Mouse (Mus musculus) left cerebral cortex, adult 2 months (tissue): ENCODE measurements around the gene Zic4. TPM values are rescaled to one million over a fixed set of nuclear protein-coding genes. Genes with fewer than 3 reads are reported as not detected.
A peak's percentile ranks its signal among the peaks of the same experiment; 100 is the strongest.

Experiments used
- DNase-seq, 2 experiments: peaks; one replicate each; pipeline ENCODE4 v3.0.0; 2021 to 2022; ENCODE audit warnings: low spot score in 2 of 2, mixed read lengths in 1 of 2; ENCODE audit errors: extremely low spot score in 1 of 2
- H3K27ac ChIP-seq: fragments of 200-600 bp; 2 replicates; pipeline ENCODE4 v1.8.1; 2022
- H3K4me3 ChIP-seq: fragments of 200-600 bp; 2 replicates; pipeline ENCODE4 v1.8.1; 2022
- CTCF ChIP-seq: fragments of 200-600 bp; IDR thresholded peaks from 2 replicates; pipeline ENCODE4 v1.8.1; 2022; ENCODE audit warnings: antibody characterized with exemption, mild to moderate bottlenecking, moderate library complexity
- intact Hi-C: fragments of 180-260 bp; cut with DNase I; formaldehyde crosslinking; loops from one replicate; pipeline ENCODE4 v1.15.1; 2025
- total RNA-seq, 2 experiments: library from RNA; stranded (reverse); gene quantifications; 2 replicates each; pipeline ENCODE4 v1.2.3; 2021

Zic4 gene
- total RNA-seq, 2 experiments from 2014 or later: 4.0 to 4.6 TPM

- Histone ChIP-seq H3K27ac (no peak overlapping the region), H3K4me3 (no peak overlapping the region)
- intact Hi-C loops: no loop called here
- no peak for TF ChIP-seq CTCF
- no peak for DNase-seq
Measured at GRCm38 (mm10) chr9:91371608-91372007, 9.4 kb downstream of the Zic4 start.

GRCm38 (mm10) chr9:91373811-91374575 lies 11.8 kb downstream of the Zic4 start:
- no peak for TF ChIP-seq CTCF
- intact Hi-C loops: no loop called here
- no peak for DNase-seq
- H3K4me3 ChIP-seq: no peak overlapping the region
- H3K27ac ChIP-seq: no peak overlapping the region

GRCm38 (mm10) chr9:91374665-91375064 lies 12.5 kb downstream of the Zic4 start:
- no peak for TF ChIP-seq CTCF
- DNase-seq: no peak
- Histone ChIP-seq H3K27ac (no peak overlapping the region), H3K4me3 (no peak overlapping the region)
- intact Hi-C loops: no loop called here

- intact Hi-C loops: no loop called here
- TF ChIP-seq CTCF: no peak
- no peak for DNase-seq
- no peak overlapping the region for H3K27ac ChIP-seq
- H3K4me3 ChIP-seq: no peak overlapping the region
Measured at GRCm38 (mm10) chr9:91377036-91377872, 15.0 kb downstream of the Zic4 start.

- Histone ChIP-seq H3K27ac (no peak overlapping the region), H3K4me3 (no peak overlapping the region)
- DNase-seq: no peak
- TF ChIP-seq CTCF: no peak
- intact Hi-C loops: no loop called here
Measured at GRCm38 (mm10) chr9:91377873-91378150, 15.6 kb downstream of the Zic4 start.

DNA sequence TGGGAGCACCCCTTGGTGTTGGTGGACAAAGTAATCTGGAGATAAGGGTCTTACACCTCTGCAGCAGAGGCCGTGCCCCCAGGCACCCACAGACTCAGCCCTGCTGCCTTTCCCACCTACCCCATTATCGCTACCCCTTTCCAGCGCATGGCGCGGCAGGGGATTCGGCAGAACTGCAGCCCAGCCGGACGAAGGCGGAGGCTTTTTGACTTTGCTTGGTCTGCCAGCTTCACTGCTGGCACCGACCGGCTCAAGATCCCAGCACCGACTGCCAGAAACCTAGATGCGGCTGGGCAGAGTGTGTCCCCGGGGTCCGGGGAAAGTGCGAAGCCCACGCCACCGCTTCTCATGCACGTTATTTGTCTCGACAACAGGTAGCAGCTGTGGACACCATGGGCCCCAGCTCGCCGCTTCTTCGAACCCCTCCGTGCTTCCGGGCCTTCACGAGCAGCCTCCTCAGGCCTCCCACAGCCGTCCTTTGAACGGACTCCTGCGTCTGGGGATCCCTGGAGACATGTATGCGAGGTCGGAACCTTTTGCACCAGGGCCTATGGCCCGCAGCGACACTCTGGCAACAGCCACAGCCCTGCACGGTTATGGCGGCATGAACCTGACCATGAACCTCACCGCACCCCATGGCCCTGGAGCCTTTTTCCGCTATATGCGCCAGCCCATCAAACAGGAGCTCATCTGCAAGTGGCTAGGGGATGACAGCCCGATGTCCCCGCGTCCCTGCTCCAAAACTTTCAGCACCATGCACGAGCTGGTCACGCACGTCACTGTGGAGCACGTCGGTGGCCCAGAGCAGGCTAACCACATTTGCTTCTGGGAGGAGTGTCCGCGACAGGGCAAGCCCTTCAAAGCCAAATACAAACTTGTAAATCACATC lies 16.4 kb downstream of the Zic4 start:
- H3K27ac ChIP-seq: peak overlapping the region; percentile 55; the same call in 1 of the 2 replicates
- no peak overlapping the region for H3K4me3 ChIP-seq
- no peak for DNase-seq
- no peak for TF ChIP-seq CTCF
- intact Hi-C loops: no loop called here

- no peak for TF ChIP-seq CTCF
- Histone ChIP-seq H3K4me3 (no peak overlapping the region), H3K27ac (no peak overlapping the region; the same call in 1 of the 2 replicates)
- no peak for DNase-seq
- intact Hi-C loops: no loop called here
Measured at GRCm38 (mm10) chr9:91379300-91379635, 17.1 kb downstream of the Zic4 start.

DNA sequence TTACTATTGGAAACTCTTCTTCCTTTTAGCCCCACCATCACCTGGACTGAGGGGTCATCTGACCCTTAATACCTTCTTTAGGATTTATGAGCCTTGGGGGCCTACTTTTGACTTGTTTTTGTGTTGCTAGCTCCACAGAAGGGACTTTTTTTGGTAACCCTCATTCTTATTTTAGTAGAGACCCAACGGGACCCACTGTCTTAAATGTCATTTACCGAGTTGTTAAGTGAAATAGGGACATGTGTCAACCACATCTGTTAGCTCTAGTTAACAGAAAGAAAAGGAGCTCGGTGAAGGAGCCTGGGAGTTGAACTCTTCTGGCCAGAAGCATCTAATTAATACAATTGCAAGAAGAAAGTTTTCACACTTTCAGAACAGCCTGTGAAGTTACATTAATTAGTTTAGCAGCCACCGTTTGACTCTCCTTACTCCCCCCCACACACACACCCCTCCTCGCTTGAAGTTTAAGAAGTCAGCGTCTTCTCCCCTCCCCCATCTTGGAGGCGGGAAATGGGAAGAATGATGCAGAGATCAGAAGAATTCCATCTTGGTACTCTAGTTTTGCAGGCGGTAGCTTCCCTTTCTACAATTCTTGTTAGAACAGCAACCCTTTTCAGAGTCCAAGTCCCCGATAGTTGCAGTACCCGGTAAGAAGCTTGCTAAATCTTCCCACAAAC lies 17.7 kb downstream of the Zic4 start:
- DNase-seq: no peak
- no peak overlapping the region for H3K27ac ChIP-seq
- no peak for TF ChIP-seq CTCF
- H3K4me3 ChIP-seq: no peak overlapping the region
- intact Hi-C loops: loop anchor here (10.0 kb wide), 1 partner anchor 1495 kb away; no protein-coding TSS in a partner anchor

- no peak for DNase-seq
- Histone ChIP-seq H3K4me3 (0 out of 2 replicates have a peak overlapping the region, but pooled peaks have one; percentile 1), H3K27ac (no peak overlapping the region)
- no peak for TF ChIP-seq CTCF
- intact Hi-C loops: loop anchor here (10.0 kb wide), 1 partner anchor 1496 kb away; no protein-coding TSS in a partner anchor
Measured at GRCm38 (mm10) chr9:91380458-91380914, 18.3 kb downstream of the Zic4 start.

DNA sequence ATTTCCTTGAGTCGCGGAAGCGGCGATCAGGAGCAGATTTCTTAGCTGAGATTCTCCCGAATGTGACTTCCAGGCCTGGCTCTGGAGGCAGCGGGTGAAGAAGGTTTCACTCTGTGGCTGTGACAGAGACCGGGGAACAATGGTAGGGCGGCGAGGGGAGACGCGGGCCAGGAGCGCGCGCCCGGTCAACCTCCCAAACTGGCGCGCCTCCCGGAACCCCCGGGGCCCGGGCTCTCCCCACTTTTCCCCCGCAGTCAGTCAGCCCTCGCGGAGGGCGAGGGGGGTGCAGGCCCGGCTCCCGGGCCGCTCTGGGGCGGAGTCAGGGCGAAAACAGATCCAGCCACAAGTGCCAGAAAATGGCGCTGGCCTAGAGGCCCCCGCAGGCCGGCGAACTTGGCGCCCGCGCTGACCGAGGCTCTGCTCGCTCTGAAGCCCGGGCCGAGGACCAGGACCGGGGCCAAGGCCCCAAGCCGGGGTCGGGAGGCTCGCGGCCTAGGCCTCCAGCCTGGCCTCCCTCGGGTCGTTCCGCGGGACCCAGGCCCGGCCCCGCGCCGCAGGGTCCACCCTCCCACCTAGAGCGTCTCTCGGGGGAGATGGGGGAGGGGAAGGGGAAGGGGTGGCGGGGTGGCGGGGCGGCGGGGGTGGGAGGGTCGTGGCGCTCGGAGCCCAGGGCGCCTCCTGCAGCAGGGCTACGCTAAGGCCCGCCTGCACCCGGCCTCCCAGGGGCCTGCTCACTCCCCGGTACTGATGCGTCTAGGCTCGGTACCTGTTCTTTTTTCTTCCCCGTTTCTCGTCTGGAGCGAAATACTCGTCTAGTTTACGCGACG lies 19.3 kb downstream of the Zic4 start:
- Histone ChIP-seq H3K27ac (peak overlapping the region; percentile 2; the same call in 1 of the 2 replicates), H3K4me3 (peak overlapping the region; percentile 36)
- DNase-seq: no peak
- intact Hi-C loops: loop anchor here (10.0 kb wide), 1 partner anchor 1497 kb away; no protein-coding TSS in a partner anchor
- TF ChIP-seq CTCF: no peak
